In the genomic region with DNA sequence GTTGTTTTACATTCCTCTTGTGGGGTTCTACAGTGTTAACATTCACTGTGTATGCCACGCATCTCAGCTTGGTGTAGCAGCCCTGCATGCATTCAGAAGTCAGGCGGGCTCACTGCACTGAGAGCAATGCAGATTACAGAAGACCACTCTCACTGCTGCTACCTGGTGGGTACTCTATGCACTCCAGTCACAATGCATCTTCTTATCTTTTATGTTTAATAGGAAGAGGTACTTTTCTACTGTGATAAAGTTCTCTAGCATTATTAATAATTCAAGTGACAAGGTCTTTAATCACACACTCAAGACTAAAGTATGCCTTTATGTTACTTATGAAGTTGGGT, we compare ENCODE assay signal across 21 mouse cellular contexts. TPM values are rescaled to one million over a fixed set of nuclear protein-coding genes. Genes with fewer than 3 reads are reported as not detected.
DNase-seq lines count a peak whose midpoint lies in the region; ATAC-seq and TF ChIP-seq lines count a peak whose summit lies in the region.
"Had no signal": no experiment of that assay in that cellular context is flagged by ENCODE, and none has a peak within 500 bp of the region (broad histone marks: within the 10 kb centered on the region; RNA-seq: fewer than 3 reads in every experiment).

No protein-coding gene starts in this region.

- TF ChIP-seq CTCF in lung, embryonic 14.5 days (IDR thresholded peaks at IDR 0.05; ENCODE audit: low read depth), result peak; percentile 17; the same call in 1 of the 2 replicates
- peak; percentile 46 for TF ChIP-seq CTCF in intestine, postnatal 0 days (IDR thresholded peaks at IDR 0.05; ENCODE audit: low read depth)
- TF ChIP-seq CTCF in stomach, postnatal 0 days (IDR thresholded peaks at IDR 0.05; ENCODE audit: low read depth), result peak; percentile 47
- TF ChIP-seq CTCF in kidney, adult 2 months (conservative IDR thresholded peaks at IDR 0.05; ENCODE audit: insufficient read depth, insufficient read length, low read depth, low read length), result no peak

- H3K36me3 ChIP-seq in lung, embryonic 14.5 days (ENCODE audit: insufficient read depth), result peaks cover 5% of the 10 kb centered on the region; the same call in 1 of the 2 replicates
- H3K36me3 ChIP-seq in intestine, postnatal 0 days (ENCODE audit: control insufficient read depth, insufficient read depth), result 0 out of 2 replicates have a peak, but pooled peaks cover 12% of the 10 kb centered on the region
- no peaks in the 10 kb centered on the region for H3K36me3 ChIP-seq in stomach, postnatal 0 days (ENCODE audit: control insufficient read depth, insufficient read depth, low read length)
- no peaks in the 10 kb centered on the region for H3K36me3 ChIP-seq in kidney, adult 2 months (ENCODE audit: control insufficient read depth, insufficient read depth, low read length)
- H3K36me3 ChIP-seq: embryonic facial prominence, embryonic 12.5 days; forebrain, embryonic 10.5 days; midbrain, embryonic 15.5 days; neural tube, embryonic 12.5 days had no signal

- no peaks in the 10 kb centered on the region for H3K4me1 ChIP-seq in lung, embryonic 14.5 days (ENCODE audit: insufficient read depth)
- H3K4me1 ChIP-seq in intestine, postnatal 0 days (replicated peaks; ENCODE audit: control insufficient read depth, insufficient read depth, low read length), result no peaks in the 10 kb centered on the region
- no peaks in the 10 kb centered on the region for H3K4me1 ChIP-seq in stomach, postnatal 0 days (replicated peaks; ENCODE audit: control insufficient read depth, insufficient read depth)
- no peaks in the 10 kb centered on the region for H3K4me1 ChIP-seq in kidney, adult 2 months (ENCODE audit: control insufficient read depth, insufficient read depth, low read length)
- H3K4me1 ChIP-seq: embryonic facial prominence, embryonic 12.5 days; forebrain, embryonic 10.5 days; limb, embryonic 15.5 days; midbrain, embryonic 15.5 days; neural tube, embryonic 12.5 days had no signal

- TF ChIP-seq EP300 in stomach, postnatal 0 days (optimal IDR thresholded peaks at IDR 0.05), result no peak

- DNase-seq in lung, embryonic 14.5 days, result no peak
- DNase-seq in lung, postnatal 25 days (ENCODE audit: low spot score), result no peak
- DNase-seq in R1 (ENCODE audit: low read depth, low spot score), result peak; percentile 22
- no peak for DNase-seq in stomach, postnatal 0 days (ENCODE audit: low spot score)
- no peak for DNase-seq in embryo, embryonic 10 days (ENCODE audit: low spot score)
- no peak for DNase-seq in kidney, adult 2 months
- DNase-seq: cerebellum, postnatal 36 days; heart, postnatal 10 days; kidney, postnatal 14 days; layer of hippocampus, adult 9-11 months; lung, postnatal 4 days had no signal

- no peak for TF ChIP-seq POLR2A in kidney, adult 2 months (IDR thresholded peaks at IDR 0.05; ENCODE audit: low read depth, low read length)

- H3K9ac ChIP-seq in lung, embryonic 14.5 days, result no peak overlapping the region
- no peak overlapping the region for H3K9ac ChIP-seq in intestine, postnatal 0 days (ENCODE audit: low read depth, low read length)
- no peak overlapping the region for H3K9ac ChIP-seq in stomach, postnatal 0 days (ENCODE audit: low read length)
- H3K9ac ChIP-seq: embryonic facial prominence, embryonic 12.5 days; limb, embryonic 15.5 days; midbrain, embryonic 15.5 days; neural tube, embryonic 12.5 days had no signal

- H3K4me3 ChIP-seq in lung, embryonic 14.5 days (ENCODE audit: low read depth, low read length), result no peak overlapping the region
- no peak overlapping the region for H3K4me3 ChIP-seq in intestine, postnatal 0 days (ENCODE audit: low read depth, low read length)
- no peak overlapping the region for H3K4me3 ChIP-seq in stomach, postnatal 0 days (ENCODE audit: low read depth, low read length)
- no peak overlapping the region for H3K4me3 ChIP-seq in kidney, adult 2 months (ENCODE audit: insufficient read depth, low read depth, low read length)
- H3K4me3 ChIP-seq: embryonic facial prominence, embryonic 12.5 days; forebrain, embryonic 10.5 days; limb, embryonic 15.5 days; midbrain, embryonic 15.5 days; neural tube, embryonic 12.5 days had no signal

- H3K4me2 ChIP-seq in lung, embryonic 14.5 days, result no peak overlapping the region
- H3K4me2 ChIP-seq in intestine, postnatal 0 days (replicated peaks; ENCODE audit: low read depth), result no peak overlapping the region
- H3K4me2 ChIP-seq in stomach, postnatal 0 days (replicated peaks; ENCODE audit: low read depth), result no peak overlapping the region
- H3K4me2 ChIP-seq: embryonic facial prominence, embryonic 12.5 days; limb, embryonic 15.5 days; midbrain, embryonic 15.5 days; neural tube, embryonic 12.5 days had no signal

- 60% methylated on average over 2 of the region's 2 CpGs for WGBS in lung, embryonic 14.5 days
- WGBS in intestine, postnatal 0 days, result 61% methylated on average over 2 of the region's 2 CpGs
- 69% methylated on average over 2 of the region's 2 CpGs for WGBS in stomach, postnatal 0 days
- WGBS in kidney, adult 2 months, result 78% methylated on average over 2 of the region's 2 CpGs

- no peaks in the 10 kb centered on the region for H3K27me3 ChIP-seq in lung, embryonic 14.5 days (ENCODE audit: insufficient read depth, low read length)
- H3K27me3 ChIP-seq in intestine, postnatal 0 days (replicated peaks; ENCODE audit: control insufficient read depth, insufficient read depth, low read length), result no peaks in the 10 kb centered on the region
- H3K27me3 ChIP-seq in stomach, postnatal 0 days (ENCODE audit: control insufficient read depth, insufficient read depth, low read length), result no peaks in the 10 kb centered on the region
- no peaks in the 10 kb centered on the region for H3K27me3 ChIP-seq in kidney, adult 2 months (replicated peaks; ENCODE audit: control insufficient read depth, insufficient read depth, low read length)
- H3K27me3 ChIP-seq: CH12.LX; embryonic facial prominence, embryonic 12.5 days; limb, embryonic 15.5 days; midbrain, embryonic 15.5 days; neural tube, embryonic 12.5 days had no signal

- H3K9me3 ChIP-seq in lung, embryonic 14.5 days (ENCODE audit: low read depth, low read length), result no peaks in the 10 kb centered on the region
- H3K9me3 ChIP-seq in intestine, postnatal 0 days (ENCODE audit: control insufficient read depth), result no peaks in the 10 kb centered on the region
- no peaks in the 10 kb centered on the region for H3K9me3 ChIP-seq in stomach, postnatal 0 days (ENCODE audit: control insufficient read depth, low read length)
- H3K9me3 ChIP-seq: embryonic facial prominence, embryonic 12.5 days; forebrain, embryonic 10.5 days; limb, embryonic 15.5 days; midbrain, embryonic 15.5 days; neural tube, embryonic 12.5 days had no signal

- ATAC-seq in lung, embryonic 14.5 days (ENCODE audit: insufficient read depth), result no peak
- ATAC-seq in intestine, postnatal 0 days, result peak; percentile 44
- ATAC-seq in stomach, postnatal 0 days (ENCODE audit: low FRiP score, low TSS enrichment), result no peak
- ATAC-seq: hindbrain, embryonic 16.5 days; midbrain, embryonic 15.5 days had no signal

- H3K27ac ChIP-seq in lung, embryonic 14.5 days (ENCODE audit: low read depth), result no peak overlapping the region
- 0 out of 2 replicates have a peak overlapping the region, but pooled peaks have one; percentile 15 for H3K27ac ChIP-seq in intestine, postnatal 0 days (ENCODE audit: low read depth, low read length)
- no peak overlapping the region for H3K27ac ChIP-seq in stomach, postnatal 0 days (replicated peaks)
- no peak overlapping the region for H3K27ac ChIP-seq in kidney, adult 2 months (ENCODE audit: insufficient read depth, low read depth, low read length)
- H3K27ac ChIP-seq: embryonic facial prominence, embryonic 12.5 days; forebrain, embryonic 10.5 days; limb, embryonic 15.5 days; midbrain, embryonic 15.5 days; neural tube, embryonic 12.5 days had no signal

RNA-seq across cellular contexts. Expression of a gene that starts 7.2 kb away (rescaled TPM):
- polyA plus RNA-seq in lung, embryonic 14.5 days (2014; fragmentation: Nextera tagmentation; extraction: Ambion mirVana), result 12.7 and 15.2 TPM in 2 replicates
- polyA plus RNA-seq in intestine, postnatal 0 days (2015; fragmentation: Nextera tagmentation; extraction: Ambion mirVana), result 17.3 and 18.1 TPM in 2 replicates
- polyA plus RNA-seq in stomach, postnatal 0 days (2015; fragmentation: Nextera tagmentation; extraction: Ambion mirVana), result 8.9 and 11.7 TPM in 2 replicates
- 8.1 and 10.4 TPM in 2 replicates for polyA plus RNA-seq in kidney, adult 2 months (2012; rRNA removed)

RNA-seq across cellular contexts. Expression of a gene that starts 7.3 kb away (rescaled TPM):
- polyA plus RNA-seq in lung, embryonic 14.5 days (2014; fragmentation: Nextera tagmentation; extraction: Ambion mirVana), result 30.1 and 30.5 TPM in 2 replicates
- polyA plus RNA-seq in intestine, postnatal 0 days (2015; fragmentation: Nextera tagmentation; extraction: Ambion mirVana), result 3.8 TPM in 2 replicates
- polyA plus RNA-seq in stomach, postnatal 0 days (2015; fragmentation: Nextera tagmentation; extraction: Ambion mirVana), result 3.5 and 5.2 TPM in 2 replicates
- polyA plus RNA-seq in kidney, adult 2 months (2012; rRNA removed), result 0.31 and 0.43 TPM in 2 replicates

RNA-seq across cellular contexts. Expression of a gene that starts 19.1 kb away (rescaled TPM):
- polyA plus RNA-seq in lung, embryonic 14.5 days (2014; fragmentation: Nextera tagmentation; extraction: Ambion mirVana), result not detected in 2 replicates
- polyA plus RNA-seq in intestine, postnatal 0 days (2015; fragmentation: Nextera tagmentation; extraction: Ambion mirVana), result 1.1 TPM in 2 replicates
- polyA plus RNA-seq in stomach, postnatal 0 days (2015; fragmentation: Nextera tagmentation; extraction: Ambion mirVana), result not detected in 2 replicates
- polyA plus RNA-seq in kidney, adult 2 months (2012; rRNA removed), result not detected in 2 replicates
- polyA plus RNA-seq: embryonic facial prominence, embryonic 12.5 days; forebrain, embryonic 10.5 days; hindbrain, embryonic 16.5 days; limb, embryonic 15.5 days; midbrain, embryonic 15.5 days; stomach, embryonic 14.5 days; thymus, postnatal 0 days had no signal

RNA-seq across cellular contexts. Expression of a gene that starts 29.5 kb away (rescaled TPM):
- polyA plus RNA-seq in lung, embryonic 14.5 days (2014; fragmentation: Nextera tagmentation; extraction: Ambion mirVana), result 8.4 and 9.9 TPM in 2 replicates
- 57.4 and 65.5 TPM in 2 replicates for polyA plus RNA-seq in intestine, postnatal 0 days (2015; fragmentation: Nextera tagmentation; extraction: Ambion mirVana)
- 2.9 and 3.2 TPM in 2 replicates for polyA plus RNA-seq in stomach, postnatal 0 days (2015; fragmentation: Nextera tagmentation; extraction: Ambion mirVana)
- 10.8 and 16.1 TPM in 2 replicates for polyA plus RNA-seq in kidney, adult 2 months (2012; rRNA removed)

RNA-seq across cellular contexts. Expression of a gene that starts 42.1 kb away (rescaled TPM):
- polyA plus RNA-seq in lung, embryonic 14.5 days (2014; fragmentation: Nextera tagmentation; extraction: Ambion mirVana), result 14.2 and 15.0 TPM in 2 replicates
- 6.9 and 7.3 TPM in 2 replicates for polyA plus RNA-seq in intestine, postnatal 0 days (2015; fragmentation: Nextera tagmentation; extraction: Ambion mirVana)
- 5.0 and 5.7 TPM in 2 replicates for polyA plus RNA-seq in stomach, postnatal 0 days (2015; fragmentation: Nextera tagmentation; extraction: Ambion mirVana)
- polyA plus RNA-seq in kidney, adult 2 months (2012; rRNA removed), result 4.1 and 4.9 TPM in 2 replicates
